Mouse (Mus musculus): ENCODE measurements around the gene Mup17. TPM values are rescaled to one million over a fixed set of nuclear protein-coding genes. Genes with fewer than 3 reads are reported as not detected.
"Not testable (repeated sequence)": the region's sequence is repeated elsewhere in the genome, so short reads cannot be mapped to it uniquely, and the experiment has no call there.

Gene Mup17
- not detected for total RNA-seq (2022)

DNA sequence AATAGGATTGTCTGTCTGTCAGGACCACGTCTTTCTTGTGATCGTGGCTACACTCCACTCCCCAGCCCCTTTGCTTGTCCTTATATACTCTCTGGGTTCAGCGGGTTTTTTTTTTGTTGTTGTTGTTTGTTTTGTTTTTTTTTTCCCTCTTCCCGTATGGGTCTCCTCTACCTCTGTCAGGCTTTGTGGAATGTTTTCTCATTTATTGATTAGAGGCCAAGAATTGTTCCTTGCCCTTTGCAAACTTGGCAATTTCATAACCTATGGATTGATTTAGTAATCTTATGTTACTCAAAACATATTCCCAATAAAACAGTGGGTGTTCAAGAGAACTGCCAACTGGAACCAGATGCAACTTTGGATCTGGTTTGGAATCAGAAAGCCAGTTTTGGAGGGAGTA lies at the start of gene Mup17:
TSS of gene Mup17 (minus strand) at position 101 of the 400 bp plus-strand sequence.
- not testable (repeated sequence) for DNase-seq (ENCODE audit: low spot score in 2 of 2)

DNA sequence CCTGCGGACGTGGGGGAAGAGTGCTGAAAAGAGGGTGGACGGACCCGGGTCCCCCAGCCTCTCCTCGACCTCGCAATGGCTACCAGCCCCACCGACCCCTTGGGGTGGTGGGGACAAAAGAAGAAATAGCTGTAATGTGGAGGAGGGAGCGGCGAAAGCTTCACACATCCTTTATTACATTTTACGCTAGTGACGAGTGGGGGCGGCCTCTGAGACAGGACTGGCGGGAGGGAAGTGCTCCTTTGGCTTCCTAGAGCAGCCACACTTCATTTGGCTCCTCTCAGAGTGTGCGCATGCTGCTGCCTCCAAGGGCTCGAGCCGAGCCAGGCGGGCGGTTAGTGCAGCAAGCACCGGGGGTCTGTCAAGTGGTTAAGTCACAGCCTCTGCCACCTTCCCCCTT lies 24.1 kb downstream of the Mup17 start:
- DNase-seq (ENCODE audit: low spot score in 2 of 2), result not testable (repeated sequence)

DNA sequence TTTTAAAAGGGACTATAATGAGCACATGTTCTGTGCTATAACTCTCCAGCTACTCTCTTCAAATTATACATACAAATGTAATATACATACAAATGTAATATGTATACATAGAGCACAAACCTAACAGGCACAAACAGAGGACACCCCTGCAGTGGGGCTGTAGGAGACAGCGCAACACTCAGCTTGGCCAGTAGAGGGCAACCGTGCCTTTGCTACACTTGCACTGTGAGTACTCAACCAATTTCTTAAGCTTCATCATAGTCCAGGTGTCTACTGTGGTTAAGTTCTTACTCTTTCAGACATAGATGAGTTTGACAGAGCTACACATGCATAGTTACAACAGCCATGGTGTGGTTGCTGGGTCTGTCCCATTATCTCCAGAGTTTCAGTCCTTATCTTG lies 39.8 kb downstream of the Mup17 start:
- peak in 1 of 2 experiments; percentile 5 for DNase-seq (ENCODE audit: low spot score in 2 of 2)

Other genes starting within 250 kb of the Mup17 start
- not detected for gene Mup15, start 156.1 kb downstream of the Mup17 start, total RNA-seq (2022)
- not detected for gene Mup16, start 76.3 kb downstream of the Mup17 start, total RNA-seq (2022)
- gene Mup18, start 78.3 kb upstream of the Mup17 start, total RNA-seq (2022), result not detected
- gene Mup19, start 186.4 kb upstream of the Mup17 start, total RNA-seq (2022), result under 1 TPM in 1 of 4 experiments, not detected in 3; 0.87 TPM
- gene Mup5, start 239.4 kb upstream of the Mup17 start, total RNA-seq (2022), result under 1 TPM; 0.41 to 0.75 (median 0.56) TPM